Mouse (Mus musculus) kidney, postnatal 14 days (tissue): ENCODE data around the gene Fkbp10.
A peak's percentile ranks its signal among the peaks of the same experiment; 100 is the strongest.

Source experiments
- DNase-seq: peaks from one replicate; pipeline ENCODE4 v3.0.0; 2022; ENCODE audit warnings: mixed read lengths

Gene Fkbp10

DNA sequence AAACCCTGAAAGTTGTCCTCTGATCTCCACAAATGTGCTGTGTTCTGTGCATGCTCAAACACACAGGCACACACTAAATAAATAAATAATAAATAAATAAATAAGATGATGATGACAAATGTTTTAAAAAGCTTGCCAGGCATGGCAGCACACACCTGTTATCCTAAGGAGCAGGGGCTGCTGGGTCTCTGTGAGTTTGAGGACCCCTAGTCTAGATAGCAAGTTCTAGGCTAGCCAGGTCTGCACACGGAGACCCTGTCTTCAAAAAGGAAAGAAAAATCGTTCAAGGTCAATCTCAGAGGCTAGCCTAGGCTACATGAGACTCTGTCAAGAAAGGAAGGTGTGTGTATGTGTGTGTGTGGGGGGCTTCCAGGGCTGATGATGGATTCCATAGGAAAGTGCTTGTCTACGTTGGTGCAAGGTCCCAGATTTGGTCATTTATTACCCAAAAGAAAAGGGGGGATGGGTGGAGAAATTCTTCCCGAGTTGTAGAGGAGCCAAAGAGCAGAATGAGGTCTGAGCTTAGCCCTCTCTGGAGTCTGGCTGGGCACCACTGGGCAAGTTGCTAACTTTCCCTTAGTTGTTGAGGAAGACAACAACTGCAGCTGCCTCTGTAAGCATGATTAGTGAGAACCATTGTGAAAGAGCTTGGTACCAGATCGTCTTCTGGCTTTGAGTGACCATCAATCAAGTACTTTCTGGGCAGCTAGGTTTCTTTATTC, 21.0 kb upstream of the Fkbp10 start:
- peak; percentile 44 for DNase-seq

- peak; percentile 92 for DNase-seq
These were observed 20.3 kb upstream of the Fkbp10 start for GRCm38 (mm10) chr11:100395200-100395599.

- DNase-seq: peak; percentile 73
These were observed 19.5 kb upstream of the Fkbp10 start for GRCm38 (mm10) chr11:100395861-100396631.

DNA sequence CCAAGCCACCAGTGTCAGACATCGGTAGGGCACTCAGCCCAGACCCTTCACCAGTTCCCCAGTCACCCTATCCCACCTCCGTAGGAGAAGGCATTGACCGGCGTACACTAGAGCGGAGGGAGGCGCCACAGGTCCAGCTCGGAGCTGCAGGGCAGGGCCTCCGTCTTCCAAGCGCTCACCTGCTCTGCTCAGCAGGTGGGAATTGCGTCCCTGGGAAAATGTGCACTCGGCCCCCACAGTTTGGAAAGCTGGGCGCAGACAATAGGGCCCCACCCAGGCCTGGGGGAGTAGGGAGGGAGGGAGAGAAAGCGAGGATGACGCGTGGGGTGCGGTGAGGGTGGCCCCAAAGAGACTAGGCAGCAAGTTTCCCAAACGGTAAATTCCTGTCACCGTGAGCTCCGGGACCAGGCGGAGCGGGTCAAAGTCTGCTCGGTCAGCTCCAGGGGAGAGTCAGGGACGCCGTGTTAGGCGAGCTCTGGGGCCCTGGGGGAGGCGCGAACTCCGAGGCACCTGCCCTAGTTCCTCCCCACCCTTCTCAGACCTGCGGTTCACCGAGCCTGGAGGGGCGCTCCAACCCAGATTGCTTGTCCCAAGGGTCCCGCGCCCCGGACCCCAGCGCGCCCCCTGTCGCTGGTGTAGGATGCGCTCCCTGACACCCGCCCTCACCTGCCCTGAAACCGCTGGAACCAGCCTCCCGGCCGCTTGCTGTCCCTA, 18.5 kb upstream of the Fkbp10 start:
- peak; percentile 78 for DNase-seq

DNA sequence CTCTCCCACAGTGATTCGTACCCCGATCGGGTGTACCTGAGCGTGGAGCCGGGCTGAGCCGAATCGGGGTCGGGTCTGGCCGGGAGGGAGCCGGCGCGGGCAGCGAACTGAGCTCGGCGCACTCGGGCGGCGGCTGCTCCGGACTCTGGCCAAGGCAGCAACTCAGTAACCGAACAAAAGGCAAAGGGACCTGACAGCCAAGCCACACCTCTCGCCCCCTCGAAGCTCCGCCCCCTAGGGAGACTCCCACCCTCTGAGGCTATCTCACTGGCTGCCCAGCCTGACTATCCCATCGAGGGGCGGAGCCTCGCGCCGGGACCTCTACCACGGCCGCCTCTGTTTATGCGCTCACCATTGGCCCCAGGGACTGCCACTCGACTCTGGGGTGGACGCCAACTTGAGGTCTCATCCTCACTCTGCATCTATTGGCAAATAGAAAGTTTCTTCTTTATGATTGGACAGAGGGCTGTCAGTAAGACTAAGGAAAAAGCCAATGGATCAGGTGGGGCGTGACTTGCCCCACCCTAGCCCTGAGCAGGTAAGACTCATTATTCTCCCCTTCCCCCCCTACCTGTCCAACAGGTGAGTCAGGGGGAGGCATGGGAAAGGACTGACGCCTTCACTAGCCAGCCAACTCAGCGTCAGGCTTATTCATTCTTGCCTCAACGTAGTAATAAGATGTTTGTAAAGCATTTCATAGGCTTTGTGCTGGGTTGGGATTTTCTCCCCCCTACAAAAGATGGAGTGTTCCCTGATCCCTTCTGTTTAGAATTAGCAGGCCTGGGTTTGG, 17.7 kb upstream of the Fkbp10 start, which contains the start of gene Jup:
Jup (minus strand) TSS at position 164 of the 790 bp plus-strand sequence.
- DNase-seq: peak; percentile 100

- no peak for DNase-seq
These were observed 17.0 kb upstream of the Fkbp10 start for GRCm38 (mm10) chr11:100398517-100398916.

DNA sequence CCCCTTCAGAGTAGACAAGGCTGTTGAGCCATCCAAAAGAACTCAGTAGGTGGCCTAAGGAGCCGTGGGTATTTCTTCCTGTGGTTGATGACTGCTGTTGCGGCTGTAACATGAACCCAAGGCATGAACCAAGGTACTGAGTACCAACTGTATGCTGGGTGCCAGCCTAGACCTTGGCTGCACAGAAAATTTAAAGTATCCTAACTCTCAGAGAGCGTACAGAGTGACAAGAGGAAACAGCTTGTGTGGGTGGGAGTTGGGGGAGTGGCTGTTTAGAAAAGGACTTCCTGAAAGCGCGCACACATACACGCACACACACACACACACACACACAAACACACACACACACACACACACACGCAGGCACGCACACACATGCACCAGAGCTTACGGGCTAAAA, 16.2 kb upstream of the Fkbp10 start:
- no peak for DNase-seq

GRCm38 (mm10) chr11:100399727-100400538, 15.6 kb upstream of the Fkbp10 start:
- DNase-seq: no peak

- no peak for DNase-seq
These were observed 14.7 kb upstream of the Fkbp10 start for GRCm38 (mm10) chr11:100400842-100401241.

DNA sequence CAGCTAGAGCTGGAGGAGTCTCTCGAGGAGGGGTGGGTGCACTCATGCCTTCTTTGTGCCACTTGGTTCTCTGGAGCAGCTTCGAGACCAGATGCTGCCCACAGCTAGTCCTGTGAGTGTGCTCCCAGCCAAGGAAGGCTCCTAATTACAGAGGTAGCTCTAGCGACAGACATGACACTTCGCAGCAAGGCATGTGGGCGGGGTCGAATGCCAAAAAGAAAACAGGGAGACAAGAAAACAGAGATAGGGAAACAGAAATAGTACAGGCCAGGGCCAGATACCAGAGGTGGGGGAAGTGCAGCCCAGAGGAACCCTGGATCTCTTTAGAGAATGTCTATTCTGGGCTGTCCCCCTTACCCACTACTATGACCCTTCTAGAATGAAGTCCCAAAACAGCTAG, 13.3 kb upstream of the Fkbp10 start:
- DNase-seq: no peak

GRCm38 (mm10) chr11:100402682-100403081, 12.8 kb upstream of the Fkbp10 start:
- no peak for DNase-seq

GRCm38 (mm10) chr11:100403445-100404134, 11.9 kb upstream of the Fkbp10 start:
- DNase-seq: no peak

DNA sequence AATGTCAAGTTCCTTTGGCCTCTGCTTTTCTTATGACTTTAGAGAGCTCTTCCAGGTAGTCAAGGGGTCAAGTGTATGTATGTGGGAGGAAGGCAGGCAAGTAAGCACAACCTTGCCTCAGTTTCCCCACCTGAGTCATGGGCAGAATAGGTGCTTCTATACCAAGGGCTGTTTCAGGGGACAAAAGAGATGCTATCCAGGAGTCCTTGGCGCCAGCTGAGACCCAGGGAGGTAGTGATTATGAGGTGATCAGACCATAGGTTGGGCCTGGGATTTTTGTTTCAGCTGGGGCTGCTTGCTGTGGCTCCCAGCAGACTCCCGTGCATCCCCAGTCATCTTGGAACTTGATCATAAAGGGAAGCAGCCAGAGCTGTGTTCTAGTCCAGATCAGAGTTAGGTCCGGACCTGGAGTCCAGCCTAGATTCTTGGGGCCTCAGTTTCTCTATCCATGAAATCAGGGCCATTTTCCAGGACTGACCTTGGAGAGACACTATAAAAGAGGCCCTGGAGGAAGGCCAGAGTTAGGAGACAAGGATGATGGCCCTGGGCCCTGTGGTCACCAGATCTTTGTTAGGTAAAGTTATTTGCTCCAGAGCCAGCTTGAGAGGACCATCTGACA, 10.9 kb upstream of the Fkbp10 start:
- DNase-seq: no peak

DNA sequence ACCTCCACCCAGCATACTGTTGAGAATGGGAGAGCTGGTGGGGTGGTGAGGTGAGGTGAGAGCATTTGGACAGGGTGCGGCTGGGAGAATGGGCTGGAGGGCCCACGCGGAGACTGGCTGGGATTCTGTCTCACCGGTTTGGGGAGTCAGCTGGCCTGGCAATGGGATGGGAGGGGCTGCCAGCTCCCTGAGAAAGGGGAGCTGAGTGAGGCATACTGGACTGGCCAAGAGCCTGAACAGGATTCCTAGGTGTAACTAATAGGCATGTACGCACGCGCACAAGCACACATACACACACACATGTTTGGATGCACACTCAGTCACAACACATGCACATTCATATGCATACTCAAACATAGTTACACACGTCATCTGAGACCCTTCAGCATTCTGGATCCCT, 9.2 kb upstream of the Fkbp10 start:
- no peak for DNase-seq

- no peak for DNase-seq
These were observed 8.3 kb upstream of the Fkbp10 start for GRCm38 (mm10) chr11:100406995-100407705.

DNA sequence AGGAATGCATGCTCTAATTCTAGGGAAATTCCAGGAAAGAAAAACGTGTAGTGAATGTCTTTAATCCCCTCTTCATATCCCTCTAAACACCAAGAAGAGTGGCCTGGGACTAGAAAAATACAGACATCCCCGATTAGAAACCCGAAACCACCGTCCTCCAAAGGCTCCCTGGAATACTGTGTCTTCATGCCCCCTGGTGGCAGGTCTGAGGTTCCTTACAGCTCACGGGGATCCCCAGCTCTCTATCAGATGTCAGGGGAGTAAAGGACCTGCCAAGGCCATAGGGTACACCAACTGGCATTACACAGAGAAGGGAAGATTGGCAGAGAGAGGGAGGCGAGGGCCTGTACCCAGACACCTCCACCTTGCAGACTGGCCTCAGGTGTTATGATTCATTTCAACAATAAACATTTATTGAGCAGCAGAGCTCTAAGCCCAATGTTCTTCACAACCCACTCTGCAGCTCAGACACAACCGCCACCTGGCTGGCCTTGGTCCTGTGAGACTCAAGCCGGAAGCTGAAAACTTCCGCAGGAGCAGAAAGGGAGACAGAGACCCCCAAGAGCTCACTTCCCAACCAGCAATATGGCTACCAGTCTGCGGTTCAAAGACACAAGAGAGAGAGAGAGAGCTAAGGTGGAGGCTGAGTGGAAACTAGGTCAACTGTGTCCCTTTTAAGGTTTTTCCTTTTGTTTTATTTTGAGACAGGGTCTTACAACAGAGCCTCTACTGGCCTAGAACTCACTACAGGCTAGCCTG, 7.2 kb upstream of the Fkbp10 start:
- peak; percentile 84 for DNase-seq

GRCm38 (mm10) chr11:100408835-100409462, 6.5 kb upstream of the Fkbp10 start:
- DNase-seq: no peak

- DNase-seq: no peak
These were observed 5.8 kb upstream of the Fkbp10 start for GRCm38 (mm10) chr11:100409686-100410085.

- no peak for DNase-seq
These were observed 3.8 kb upstream of the Fkbp10 start for GRCm38 (mm10) chr11:100411736-100412135.
